Mouse (Mus musculus) hindbrain, embryonic 12.5 days (tissue): ENCODE data around the gene Svs1. TPM values are rescaled to one million over a fixed set of nuclear protein-coding genes. Genes with fewer than 3 reads are reported as not detected.

ENCODE experiments used
- ATAC-seq: fragments of 200-750 bp; cut with Nextera tagmentation; 2 replicates; pipeline ENCODE4 v1.8.0; 2017; ENCODE audit warnings: moderate TSS enrichment; ENCODE audit not compliant: low FRiP score
- H3K27ac ChIP-seq: fragments of 300-500 bp; sonication (generic); 2 replicates; pipeline ENCODE4 v1.5.1; 2016; ENCODE audit warnings: mild to moderate bottlenecking
- H3K27me3 ChIP-seq: fragments of 300-500 bp; sonication (generic); 2 replicates; pipeline ENCODE4 v1.6.1; 2016; ENCODE audit warnings: mild to moderate bottlenecking
- H3K36me3 ChIP-seq: fragments of 300-500 bp; sonication (generic); 2 replicates; pipeline ENCODE4 v1.6.1; 2016; ENCODE audit warnings: mild to moderate bottlenecking
- H3K4me1 ChIP-seq: fragments of 300-500 bp; sonication (generic); 2 replicates; pipeline ENCODE4 v1.6.1; 2016
- H3K4me2 ChIP-seq: fragments of 300-500 bp; sonication (generic); replicated peaks from 2 replicates; pipeline ENCODE4 v1.6.1; 2016; ENCODE audit warnings: mild to moderate bottlenecking
- H3K4me3 ChIP-seq: fragments of 300-500 bp; sonication (generic); 2 replicates; pipeline ENCODE4 v1.5.1; 2016; ENCODE audit warnings: mild to moderate bottlenecking
- H3K9ac ChIP-seq: fragments of 300-500 bp; sonication (generic); 2 replicates; pipeline ENCODE4 v1.6.1; 2016; ENCODE audit warnings: mild to moderate bottlenecking, moderate library complexity
- H3K9me3 ChIP-seq: fragments of 300-500 bp; sonication (generic); replicated peaks from 2 replicates; pipeline ENCODE4 v1.6.1; 2016; ENCODE audit warnings: mild to moderate bottlenecking
- WGBS: fragments of 180-500 bp; shearing (Covaris S2); methylation state at CpG from one replicate; pipeline ENCODE4 v1.1.7; 2016; 5-methylcytosine and 5-hydroxymethylcytosine counted together
- polyA plus RNA-seq: library from polyadenylated mRNA; unstranded; fragments of >200 nt; fragmentation: Nextera tagmentation; extraction: Ambion mirVana; gene quantifications from 2 replicates; pipeline ENCODE4 v1.2.1, GENCODE M21; 2016

Gene Svs1
- polyA plus RNA-seq, 1 experiment from 2014 or later, result not detected

- no peak for ATAC-seq
- Histone ChIP-seq H3K9ac (no peak within 1 kb of the TSS), H3K4me1 (peaks cover 3% of the 10 kb centered on the region; the same call in 1 of the 2 replicates), H3K36me3 (no peaks in the 10 kb centered on the region), H3K9me3 (no peaks in the 10 kb centered on the region), H3K4me3 (no peak within 1 kb of the TSS), H3K27ac (no peak within 1 kb of the TSS), H3K27me3 (peaks cover 13% of the 10 kb centered on the region; the same call in 1 of the 2 replicates), H3K4me2 (0 out of 2 replicates have a peak within 1 kb of the TSS, but pooled peaks have one; percentile 8)
- 42% methylated on average over 28 of the region's 28 CpGs for WGBS
These were observed 49.9 kb downstream of the Svs1 start, which contains the start of gene Gpnmb for GRCm38 (mm10) chr6:49036275-49037267. Gpnmb (plus strand) TSS chr6:49036546.

GRCm38 (mm10) chr6:49037268-49037662 is 50.6 kb downstream of the Svs1 start:
- Histone ChIP-seq H3K9ac (no peak overlapping the region), H3K27ac (no peak overlapping the region), H3K36me3 (no peaks in the 10 kb centered on the region), H3K4me3 (no peak overlapping the region), H3K4me2 (no peak overlapping the region), H3K27me3 (peaks cover 13% of the 10 kb centered on the region; the same call in 1 of the 2 replicates), H3K9me3 (no peaks in the 10 kb centered on the region), H3K4me1 (peaks cover 3% of the 10 kb centered on the region; the same call in 1 of the 2 replicates)
- 65% methylated on average over 12 of the region's 12 CpGs for WGBS
- no peak for ATAC-seq

GRCm38 (mm10) chr6:49039470-49040180 is 53.0 kb downstream of the Svs1 start:
- H3K36me3 ChIP-seq, result no peaks in the 10 kb centered on the region
- no peak overlapping the region for H3K27ac ChIP-seq
- 12% methylated on average over 18 of the region's 18 CpGs for WGBS
- H3K4me1 ChIP-seq, result peaks cover 3% of the 10 kb centered on the region; the same call in 1 of the 2 replicates
- H3K4me2 ChIP-seq, result peak overlapping the region; percentile 51
- 0 out of 2 replicates have a peak overlapping the region, but pooled peaks have one; percentile 45 for H3K9ac ChIP-seq
- peak overlapping the region; percentile 29 for H3K4me3 ChIP-seq
- no peak for ATAC-seq
- peaks cover 13% of the 10 kb centered on the region; the same call in 1 of the 2 replicates for H3K27me3 ChIP-seq
- H3K9me3 ChIP-seq, result no peaks in the 10 kb centered on the region

Other genes starting within 250 kb of the Svs1 start
- 5.4 and 6.7 TPM in 2 replicates for gene Gimap1, start 247.8 kb upstream of the Svs1 start, polyA plus RNA-seq
- 0.97 and 1.6 TPM in 2 replicates for gene Gimap5, start 240.7 kb upstream of the Svs1 start, polyA plus RNA-seq
- not detected in 2 replicates for gene Gimap3, start 216.0 kb upstream of the Svs1 start, polyA plus RNA-seq
- gene Tmem176a, start 145.9 kb upstream of the Svs1 start, polyA plus RNA-seq, result 26.5 and 28.5 TPM in 2 replicates
- 114 and 118 TPM in 2 replicates for gene Tmem176b, start 145.4 kb upstream of the Svs1 start, polyA plus RNA-seq
- not detected in 2 replicates for gene Aoc1, start 114.0 kb upstream of the Svs1 start, polyA plus RNA-seq
- not detected in 2 replicates for gene 1600015I10Rik, start 57.0 kb upstream of the Svs1 start, polyA plus RNA-seq
- gene Doxl2, start 11.9 kb upstream of the Svs1 start, polyA plus RNA-seq, result not detected in 2 replicates
- 0.31 and 0.65 TPM in 2 replicates for gene Gpnmb, start 49.7 kb downstream of the Svs1 start, polyA plus RNA-seq
- 63.6 and 67.7 TPM in 2 replicates for gene Malsu1, start 86.9 kb downstream of the Svs1 start, polyA plus RNA-seq
- gene Igf2bp3, start 228.1 kb downstream of the Svs1 start, polyA plus RNA-seq, result 95.3 and 100 TPM in 2 replicates